Mouse (Mus musculus) liver, embryonic 12.5 days (tissue): Measurements from ENCODE around the gene Mctp1. TPM values are rescaled to one million over a fixed set of nuclear protein-coding genes. Genes with fewer than 3 reads are reported as not detected.
"Not testable (repeated sequence)": the region's sequence is repeated elsewhere in the genome, so short reads cannot be mapped to it uniquely, and the experiment has no call there.

ENCODE experiments used
- ATAC-seq: fragments of 200-750 bp; cut with Nextera tagmentation; 2 replicates; pipeline ENCODE4 v1.8.0; 2017; ENCODE audit warnings: moderate number of reproducible peaks, mild to moderate bottlenecking, moderate library complexity
- H3K27ac ChIP-seq: fragments of 300-500 bp; sonication (generic); 2 replicates; pipeline ENCODE4 v1.5.1; 2016; ENCODE audit warnings: mild to moderate bottlenecking
- H3K27me3 ChIP-seq: fragments of 300-500 bp; sonication (generic); replicated peaks from 2 replicates; pipeline ENCODE4 v1.6.1; 2016; ENCODE audit warnings: mild to moderate bottlenecking, moderate library complexity
- H3K36me3 ChIP-seq: fragments of 300-500 bp; sonication (generic); 2 replicates; pipeline ENCODE4 v1.6.1; 2016; ENCODE audit warnings: mild to moderate bottlenecking, moderate library complexity
- H3K4me1 ChIP-seq: fragments of 300-500 bp; sonication (generic); 2 replicates; pipeline ENCODE4 v1.6.1; 2016
- H3K4me2 ChIP-seq: fragments of 300-500 bp; sonication (generic); 2 replicates; pipeline ENCODE4 v1.6.1; 2016; ENCODE audit warnings: mild to moderate bottlenecking, moderate library complexity
- H3K4me3 ChIP-seq: fragments of 300-500 bp; sonication (generic); 2 replicates; pipeline ENCODE4 v1.5.1; 2016; ENCODE audit warnings: mild to moderate bottlenecking, moderate library complexity
- H3K9ac ChIP-seq: fragments of 300-500 bp; sonication (generic); 2 replicates; pipeline ENCODE4 v1.6.1; 2016; ENCODE audit warnings: mild to moderate bottlenecking, moderate library complexity
- H3K9me3 ChIP-seq: fragments of 300-500 bp; sonication (generic); replicated peaks from 2 replicates; pipeline ENCODE4 v1.6.1; 2016; ENCODE audit warnings: mild to moderate bottlenecking, moderate library complexity
- WGBS: fragments of 180-500 bp; shearing (Covaris S2); methylation state at CpG from one replicate; pipeline ENCODE4 v1.1.7; 2016; ENCODE audit not compliant: insufficient replicate concordance; 5-methylcytosine and 5-hydroxymethylcytosine counted together
- polyA plus RNA-seq: library from polyadenylated mRNA; unstranded; fragments of >200 nt; fragmentation: Nextera tagmentation; extraction: Ambion mirVana; gene quantifications from 2 replicates; pipeline ENCODE4 v1.2.1, GENCODE M21; 2016

Mctp1 gene
- polyA plus RNA-seq, 1 experiment from 2014 or later: 1.6 TPM

GRCm38 (mm10) chr13:76421075-76421474 is 36.7 kb downstream of the Mctp1 start:
- no peaks in the 10 kb centered on the region for H3K9me3 ChIP-seq
- peak overlapping the region; percentile 6; the same call in 1 of the 2 replicates for H3K4me2 ChIP-seq

GRCm38 (mm10) chr13:76422124-76422523 is 37.8 kb downstream of the Mctp1 start:
- no peak overlapping the region for H3K27ac ChIP-seq
- 52% methylated on average over 5 of the region's 5 CpGs for WGBS
- H3K9me3 ChIP-seq: no peaks in the 10 kb centered on the region
- H3K4me3 ChIP-seq: no peak overlapping the region
- no peaks in the 10 kb centered on the region for H3K27me3 ChIP-seq
- H3K36me3 ChIP-seq: no peaks in the 10 kb centered on the region
- H3K4me2 ChIP-seq: peak overlapping the region; percentile 11; the same call in 1 of the 2 replicates
- peaks cover 33% of the 10 kb centered on the region for H3K4me1 ChIP-seq
- peak; percentile 58; the same call in 1 of the 2 replicates for ATAC-seq
- H3K9ac ChIP-seq: no peak overlapping the region

More at GRCm38 (mm10) chr13:76421075-76421474, 36.7 kb downstream of the Mctp1 start:
- no peak overlapping the region for H3K4me3 ChIP-seq
- ATAC-seq: peak; percentile 93
- peaks cover 33% of the 10 kb centered on the region for H3K4me1 ChIP-seq
- no peaks in the 10 kb centered on the region for H3K27me3 ChIP-seq
- H3K36me3 ChIP-seq: no peaks in the 10 kb centered on the region
- H3K27ac ChIP-seq: no peak overlapping the region
- 13% methylated on average over 1 of the region's 1 CpGs for WGBS
- H3K9ac ChIP-seq: no peak overlapping the region

GRCm38 (mm10) chr13:76429456-76429855 is 45.1 kb downstream of the Mctp1 start:
- Histone ChIP-seq H3K4me3 (no peak overlapping the region), H3K27me3 (no peaks in the 10 kb centered on the region), H3K4me2 (no peak overlapping the region), H3K4me1 (no peaks in the 10 kb centered on the region), H3K27ac (no peak overlapping the region), H3K9me3 (no peaks in the 10 kb centered on the region), H3K9ac (no peak overlapping the region), H3K36me3 (no peaks in the 10 kb centered on the region)
- ATAC-seq: no peak
- 66% methylated on average over 6 of the region's 6 CpGs for WGBS

- H3K27me3 ChIP-seq: no peaks in the 10 kb centered on the region
- no peaks in the 10 kb centered on the region for H3K36me3 ChIP-seq
- no peak overlapping the region for H3K9ac ChIP-seq
- H3K4me1 ChIP-seq: no peaks in the 10 kb centered on the region
- ATAC-seq: no peak
- no peaks in the 10 kb centered on the region for H3K9me3 ChIP-seq
- H3K4me3 ChIP-seq: no peak overlapping the region
- no peak overlapping the region for H3K4me2 ChIP-seq
- WGBS: 31% methylated on average over 2 of the region's 2 CpGs
- no peak overlapping the region for H3K27ac ChIP-seq
Observed at GRCm38 (mm10) chr13:76429927-76430326, 45.6 kb downstream of the Mctp1 start.

GRCm38 (mm10) chr13:76431946-76432345 is 47.6 kb downstream of the Mctp1 start:
- Histone ChIP-seq H3K27ac (no peak overlapping the region), H3K9me3 (no peaks in the 10 kb centered on the region), H3K27me3 (no peaks in the 10 kb centered on the region), H3K9ac (no peak overlapping the region), H3K4me3 (no peak overlapping the region), H3K4me2 (no peak overlapping the region), H3K4me1 (no peaks in the 10 kb centered on the region), H3K36me3 (no peaks in the 10 kb centered on the region)
- ATAC-seq: no peak
- WGBS: 72% methylated on average over 2 of the region's 2 CpGs

GRCm38 (mm10) chr13:76433438-76433837 is 49.1 kb downstream of the Mctp1 start:
- Histone ChIP-seq H3K4me2 (no peak overlapping the region), H3K4me3 (no peak overlapping the region), H3K4me1 (no peaks in the 10 kb centered on the region), H3K27ac (no peak overlapping the region), H3K36me3 (no peaks in the 10 kb centered on the region), H3K9me3 (no peaks in the 10 kb centered on the region), H3K9ac (no peak overlapping the region), H3K27me3 (no peaks in the 10 kb centered on the region)
- ATAC-seq: no peak
- WGBS: 65% methylated on average over 4 of the region's 4 CpGs

GRCm38 (mm10) chr13:76436426-76436825 is 52.1 kb downstream of the Mctp1 start:
- no peak overlapping the region for H3K9ac ChIP-seq
- H3K27ac ChIP-seq: no peak overlapping the region
- no peaks in the 10 kb centered on the region for H3K36me3 ChIP-seq
- no peak for ATAC-seq
- no peak overlapping the region for H3K4me3 ChIP-seq
- no peaks in the 10 kb centered on the region for H3K27me3 ChIP-seq
- no peaks in the 10 kb centered on the region for H3K4me1 ChIP-seq
- no peak overlapping the region for H3K4me2 ChIP-seq
- H3K9me3 ChIP-seq: no peaks in the 10 kb centered on the region

GRCm38 (mm10) chr13:76438765-76439164 is 54.4 kb downstream of the Mctp1 start:
- Histone ChIP-seq H3K4me3 (no peak overlapping the region), H3K27ac (no peak overlapping the region), H3K9me3 (no peaks in the 10 kb centered on the region), H3K9ac (no peak overlapping the region), H3K4me1 (no peaks in the 10 kb centered on the region), H3K4me2 (no peak overlapping the region), H3K36me3 (no peaks in the 10 kb centered on the region), H3K27me3 (no peaks in the 10 kb centered on the region)
- 67% methylated on average over 1 of the region's 1 CpGs for WGBS
- ATAC-seq: no peak

- 0 out of 2 replicates have a peak, but pooled peaks have one; percentile 35 for ATAC-seq
- H3K27me3 ChIP-seq: no peaks in the 10 kb centered on the region
- H3K4me2 ChIP-seq: no peak overlapping the region
- H3K27ac ChIP-seq: no peak overlapping the region
- H3K4me3 ChIP-seq: no peak overlapping the region
- 23% methylated on average over 1 of the region's 1 CpGs for WGBS
- no peaks in the 10 kb centered on the region for H3K9me3 ChIP-seq
- H3K36me3 ChIP-seq: no peaks in the 10 kb centered on the region
- H3K9ac ChIP-seq: no peak overlapping the region
- peaks cover 5% of the 10 kb centered on the region; the same call in 1 of the 2 replicates for H3K4me1 ChIP-seq
Observed at GRCm38 (mm10) chr13:76446059-76446458, 61.7 kb downstream of the Mctp1 start.

- H3K9ac ChIP-seq: no peak overlapping the region
- WGBS: 60% methylated on average over 1 of the region's 1 CpGs
- H3K9me3 ChIP-seq: no peaks in the 10 kb centered on the region
- H3K27me3 ChIP-seq: no peaks in the 10 kb centered on the region
- H3K4me3 ChIP-seq: no peak overlapping the region
- H3K27ac ChIP-seq: no peak overlapping the region
- H3K36me3 ChIP-seq: no peaks in the 10 kb centered on the region
- peaks cover 5% of the 10 kb centered on the region; the same call in 1 of the 2 replicates for H3K4me1 ChIP-seq
- ATAC-seq: no peak
- H3K4me2 ChIP-seq: no peak overlapping the region
Observed at GRCm38 (mm10) chr13:76447528-76447927, 63.2 kb downstream of the Mctp1 start.

GRCm38 (mm10) chr13:76451526-76451925 is 67.2 kb downstream of the Mctp1 start:
- H3K4me1 ChIP-seq, H3K9me3 ChIP-seq, H3K36me3 ChIP-seq, ATAC-seq, H3K9ac ChIP-seq, H3K4me2 ChIP-seq, H3K27ac ChIP-seq, H3K4me3 ChIP-seq, H3K27me3 ChIP-seq: not testable (repeated sequence)
- WGBS: 65% methylated on average over 3 of the region's 3 CpGs

GRCm38 (mm10) chr13:76481601-76482000 is 97.3 kb downstream of the Mctp1 start:
- Histone ChIP-seq H3K4me3 (no peak overlapping the region), H3K9me3 (no peaks in the 10 kb centered on the region), H3K9ac (no peak overlapping the region), H3K27me3 (no peaks in the 10 kb centered on the region), H3K4me1 (no peaks in the 10 kb centered on the region), H3K36me3 (no peaks in the 10 kb centered on the region), H3K27ac (no peak overlapping the region), H3K4me2 (no peak overlapping the region)
- no peak for ATAC-seq

- Histone ChIP-seq H3K9ac (no peak overlapping the region), H3K27ac (no peak overlapping the region)
Observed at GRCm38 (mm10) chr13:76482998-76483397, 98.7 kb downstream of the Mctp1 start.

More at GRCm38 (mm10) chr13:76482998-76483397, 98.7 kb downstream of the Mctp1 start:
- no peak overlapping the region for H3K4me3 ChIP-seq
- H3K4me2 ChIP-seq: no peak overlapping the region
- ATAC-seq: no peak
- no peaks in the 10 kb centered on the region for H3K4me1 ChIP-seq
- H3K27me3 ChIP-seq: no peaks in the 10 kb centered on the region
- no peaks in the 10 kb centered on the region for H3K9me3 ChIP-seq
- WGBS: 69% methylated on average over 2 of the region's 2 CpGs
- no peaks in the 10 kb centered on the region for H3K36me3 ChIP-seq
